In the genomic region with DNA sequence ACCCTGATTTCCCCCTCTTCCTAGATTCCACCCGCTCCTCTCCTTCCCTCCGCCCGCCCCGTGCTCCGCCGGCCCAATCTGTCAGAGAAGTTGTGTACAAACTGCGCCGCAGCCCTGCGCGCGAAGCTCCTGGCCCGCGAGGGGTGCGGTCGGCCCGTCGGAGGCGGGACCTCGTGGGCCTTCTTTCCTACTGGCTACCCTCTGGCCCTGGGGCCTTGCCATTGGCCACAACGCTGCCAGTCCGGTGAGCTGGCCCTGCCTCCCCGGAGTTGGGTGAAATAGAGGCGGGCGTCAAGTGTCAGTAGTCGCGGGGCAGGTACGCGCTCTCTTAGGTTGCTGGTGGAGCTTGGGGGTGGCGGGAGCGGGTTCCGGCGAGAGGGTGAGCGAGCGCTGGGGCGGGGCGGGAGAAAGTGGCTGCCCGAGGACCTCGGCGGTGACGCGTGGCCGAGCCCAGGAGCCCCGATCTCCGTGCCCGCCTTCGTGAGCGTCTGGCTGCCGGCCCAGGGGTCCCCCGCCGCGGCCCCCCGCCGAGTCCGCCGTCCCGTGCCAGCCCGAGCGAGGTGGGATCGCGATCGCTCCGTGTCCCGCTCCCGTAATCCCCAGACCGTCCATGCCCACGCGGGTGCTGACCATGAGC, we compare ENCODE assay signal across 8 mouse cellular contexts. TPM values are rescaled to one million over a fixed set of nuclear protein-coding genes. Genes with fewer than 3 reads are reported as not detected.
DNase-seq lines count a peak whose midpoint lies in the region; ATAC-seq lines count a peak whose summit lies in the region.

A gene (plus strand): TSS at position 307 of the 637 bp plus-strand sequence.

- DNase-seq in 3134 (ENCODE audit: extremely low read depth, insufficient read length, low spot score), result peak; percentile 97
- DNase-seq in adrenal gland, postnatal 36 days, result peak; percentile 97
- DNase-seq in heart, adult 11 months, result peak; percentile 100
- DNase-seq in kidney, adult 11 months, result peak; percentile 93
- DNase-seq in left cerebral cortex, postnatal 4 days, result peak; percentile 93
- DNase-seq in skeletal muscle tissue, adult 2 months (ENCODE audit: low read depth, low spot score), result peak; percentile 91

- H3K27me3 ChIP-seq in embryonic facial prominence, embryonic 12.5 days, result 0 out of 2 replicates have a peak, but pooled peaks cover 18% of the 10 kb centered on the region
- H3K27me3 ChIP-seq in midbrain, embryonic 12.5 days, result peaks cover 56% of the 10 kb centered on the region

- under 1% methylated on average over 58 of the region's 67 CpGs for WGBS in embryonic facial prominence, embryonic 12.5 days
- under 1% methylated on average over 43 of the region's 67 CpGs for WGBS in midbrain, embryonic 12.5 days

- peaks cover 5% of the 10 kb centered on the region; the same call in 1 of the 2 replicates for H3K36me3 ChIP-seq in embryonic facial prominence, embryonic 12.5 days
- no peaks in the 10 kb centered on the region for H3K36me3 ChIP-seq in midbrain, embryonic 12.5 days

- peak within 1 kb of the TSS; percentile 97 for H3K4me2 ChIP-seq in embryonic facial prominence, embryonic 12.5 days (replicated peaks)
- H3K4me2 ChIP-seq in midbrain, embryonic 12.5 days (replicated peaks), result peak within 1 kb of the TSS; percentile 96

- peaks cover 8% of the 10 kb centered on the region; the same call in 1 of the 2 replicates for H3K4me1 ChIP-seq in embryonic facial prominence, embryonic 12.5 days
- peaks cover 7% of the 10 kb centered on the region; the same call in 1 of the 2 replicates for H3K4me1 ChIP-seq in midbrain, embryonic 12.5 days

- peak; percentile 96 for ATAC-seq in embryonic facial prominence, embryonic 12.5 days (ENCODE audit: insufficient number of reproducible peaks, insufficient read depth, low FRiP score, low TSS enrichment)
- ATAC-seq in midbrain, embryonic 12.5 days (ENCODE audit: low FRiP score, low read depth), result peak; percentile 98

- H3K9me3 ChIP-seq in embryonic facial prominence, embryonic 12.5 days, result no peaks in the 10 kb centered on the region
- no peaks in the 10 kb centered on the region for H3K9me3 ChIP-seq in midbrain, embryonic 12.5 days

- H3K9ac ChIP-seq in embryonic facial prominence, embryonic 12.5 days, result peak within 1 kb of the TSS; percentile 60
- H3K9ac ChIP-seq in midbrain, embryonic 12.5 days (replicated peaks), result peak within 1 kb of the TSS; percentile 66

- H3K4me3 ChIP-seq in embryonic facial prominence, embryonic 12.5 days, result peak within 1 kb of the TSS; percentile 67
- peak within 1 kb of the TSS; percentile 74 for H3K4me3 ChIP-seq in midbrain, embryonic 12.5 days

- H3K27ac ChIP-seq in embryonic facial prominence, embryonic 12.5 days, result peak within 1 kb of the TSS; percentile 57; the same call in 1 of the 2 replicates
- H3K27ac ChIP-seq in midbrain, embryonic 12.5 days (replicated peaks), result no peak within 1 kb of the TSS

- intact Hi-C loops in left cerebral cortex, postnatal 4 days (cut with DNase I), result loop anchor here (5.0 to 10.0 kb wide), 2 partner anchors 154 to 599 kb away; no protein-coding TSS in a partner anchor

RNA-seq across cellular contexts. Expression of the gene that starts here (rescaled TPM):
- total RNA-seq in adrenal gland, postnatal 36 days (2021), result 1 to 10 TPM; 8.3 to 9.1 TPM
- 8.6 and 9.0 TPM in 2 replicates for polyA plus RNA-seq in embryonic facial prominence, embryonic 12.5 days (2016; fragmentation: Nextera tagmentation; extraction: Ambion mirVana)
- total RNA-seq in left cerebral cortex, postnatal 4 days (2021), result 10 to 100 TPM; 19.9 to 20.2 TPM
- 3.9 and 4.0 TPM in 2 replicates for polyA plus RNA-seq in midbrain, embryonic 12.5 days (2016; fragmentation: Nextera tagmentation; extraction: Ambion mirVana)
